Mouse (Mus musculus): ENCODE measurements at regions not wholly inside any gene's neighbourhood (a gene's known extent, or its start where the extent isn't known, plus 50 kb on each side); places are given as distances from the start of the nearest gene placed in this dataset.
A peak's percentile ranks its signal among the peaks of the same experiment; 100 is the strongest.

- DNase-seq: no peak
Measured at GRCm38 (mm10) chr7:88185120-88185796, 92.6 kb upstream of the Ctsc start.

DNA sequence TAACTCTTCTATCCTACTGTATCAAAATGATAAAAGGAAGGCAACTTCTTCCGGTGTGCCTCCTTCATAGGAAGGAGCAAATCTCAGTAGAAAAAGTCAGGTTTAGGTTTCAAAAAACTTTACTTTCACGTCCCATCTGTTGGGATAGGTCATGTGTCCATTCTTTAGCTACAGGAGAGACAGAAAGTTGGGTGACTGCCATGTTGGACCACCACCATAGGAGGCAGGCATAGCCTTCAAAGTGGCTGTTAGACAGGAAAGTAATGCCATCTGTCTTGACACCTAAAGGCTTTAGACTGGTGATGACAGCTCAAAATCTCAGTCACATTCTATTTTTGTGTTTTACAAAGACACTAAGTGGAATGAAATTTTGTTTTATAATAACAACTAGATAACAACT is 90.3 kb upstream of the Ctsc start:
- DNase-seq: no peak

- peak in 1 of 2 experiments; percentile 43 for DNase-seq
Measured at GRCm38 (mm10) chr7:88192771-88193170, 85.1 kb upstream of the Ctsc start.

DNA sequence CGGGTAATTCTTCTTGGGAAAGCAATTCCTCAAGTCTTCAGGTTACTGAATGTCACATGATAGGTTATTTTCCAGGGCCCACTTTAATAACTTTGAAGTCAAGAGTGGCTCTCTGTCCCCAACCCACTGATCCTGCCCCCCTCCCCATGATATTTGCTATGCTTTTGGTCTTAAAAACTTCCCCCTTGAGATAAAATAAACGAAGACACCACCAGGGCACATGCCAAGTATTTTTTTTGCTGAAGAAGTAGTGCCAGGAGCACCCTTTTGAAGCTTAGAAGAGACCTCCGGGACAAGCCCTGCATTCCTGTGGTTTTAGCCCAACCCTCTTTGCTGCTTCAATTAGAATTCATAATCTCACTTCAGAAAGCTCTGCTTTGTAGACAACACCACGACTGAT is 78.8 kb upstream of the Ctsc start:
- no peak for DNase-seq

GRCm38 (mm10) chr7:88199929-88200538 is 77.9 kb upstream of the Ctsc start:
- peak in 1 of 2 experiments; percentile 28 for DNase-seq

- peak in 1 of 2 experiments; percentile 26 for DNase-seq
Measured at GRCm38 (mm10) chr7:88201658-88202364, 76.1 kb upstream of the Ctsc start.

- no peak for DNase-seq
Measured at GRCm38 (mm10) chr7:88206223-88206827, 71.6 kb upstream of the Ctsc start.

DNA sequence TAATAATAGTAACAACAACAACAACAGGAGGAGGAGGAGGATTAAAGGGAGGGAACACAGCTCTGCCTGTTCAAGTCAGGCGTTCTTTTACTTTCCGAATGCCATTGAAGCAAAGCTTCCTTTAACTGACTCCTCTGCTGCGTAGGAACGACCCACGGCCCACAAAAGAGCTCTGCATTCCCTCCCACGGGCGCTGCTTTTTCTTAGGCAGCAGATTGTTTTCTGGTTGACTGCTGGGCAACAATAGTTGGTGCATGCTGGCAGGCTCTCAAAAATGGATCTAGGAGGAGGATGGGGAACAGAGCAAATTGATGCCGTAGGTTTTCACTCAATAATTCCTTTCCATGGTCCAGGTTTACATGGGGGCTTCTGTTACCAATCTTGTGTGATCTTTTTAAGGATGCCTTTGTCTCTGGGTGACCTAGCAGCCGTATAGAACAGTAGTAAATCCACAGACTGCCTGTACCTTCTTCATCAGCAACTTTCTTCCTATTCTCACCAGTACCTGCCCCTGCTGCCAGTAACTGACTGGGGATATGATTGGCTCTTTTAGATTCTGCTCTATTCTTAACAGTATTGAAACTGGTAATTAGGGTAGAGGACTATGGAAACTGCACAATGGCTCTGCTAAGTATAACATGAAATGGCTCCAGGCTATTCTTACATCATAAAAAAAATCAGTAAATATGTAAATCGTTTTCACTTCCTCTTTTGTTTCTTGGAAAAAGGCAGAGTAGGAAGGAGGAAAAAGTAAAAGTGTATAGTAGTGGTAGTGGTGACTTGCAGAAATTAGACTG is 70.8 kb upstream of the Ctsc start:
- no peak for DNase-seq

- no peak for DNase-seq
Measured at GRCm38 (mm10) chr7:88214713-88215198, 63.1 kb upstream of the Ctsc start.

- no peak for DNase-seq
Measured at GRCm38 (mm10) chr7:88215425-88215824, 62.5 kb upstream of the Ctsc start.

- DNase-seq: no peak
Measured at GRCm38 (mm10) chr7:88222141-88222540, 55.7 kb upstream of the Ctsc start.

GRCm38 (mm10) chr7:88225800-88226199 is 52.1 kb upstream of the Ctsc start:
- no peak for DNase-seq

All from heart, adult 18-20 months (tissue).